Mouse (Mus musculus) hindbrain, embryonic 13.5 days (tissue): ENCODE measurements around the gene Vsig8. TPM values are rescaled to one million over a fixed set of nuclear protein-coding genes. Genes with fewer than 3 reads are reported as not detected.

ENCODE experiments used
- ATAC-seq: fragments of 200-750 bp; cut with Nextera tagmentation; 2 replicates; pipeline ENCODE4 v1.8.0; 2017; ENCODE audit warnings: moderate TSS enrichment; ENCODE audit not compliant: low FRiP score
- H3K27ac ChIP-seq: fragments of 300-500 bp; sonication (generic); 2 replicates; pipeline ENCODE4 v1.5.1; 2015; ENCODE audit warnings: inconsistent platforms, mild to moderate bottlenecking, moderate library complexity
- H3K27me3 ChIP-seq: fragments of 300-500 bp; sonication (generic); 2 replicates; pipeline ENCODE4 v1.6.1; 2015; ENCODE audit warnings: mild to moderate bottlenecking, inconsistent platforms
- H3K36me3 ChIP-seq: fragments of 300-500 bp; sonication (generic); 2 replicates; pipeline ENCODE4 v1.6.1; 2015; ENCODE audit warnings: mild to moderate bottlenecking, inconsistent platforms
- H3K4me1 ChIP-seq: fragments of 300-500 bp; sonication (generic); replicated peaks from 2 replicates; pipeline ENCODE4 v1.6.1; 2015; ENCODE audit warnings: inconsistent platforms
- H3K4me2 ChIP-seq: fragments of 300-500 bp; sonication (generic); 2 replicates; pipeline ENCODE4 v1.6.1; 2015; ENCODE audit warnings: inconsistent platforms, mild to moderate bottlenecking, moderate library complexity
- H3K4me3 ChIP-seq: fragments of 300-500 bp; sonication (generic); 2 replicates; pipeline ENCODE4 v1.5.1; 2015; ENCODE audit warnings: mild to moderate bottlenecking, inconsistent platforms
- H3K9ac ChIP-seq: fragments of 300-500 bp; sonication (generic); 2 replicates; pipeline ENCODE4 v1.6.1; 2015; ENCODE audit warnings: mild to moderate bottlenecking, inconsistent platforms
- H3K9me3 ChIP-seq: fragments of 300-500 bp; sonication (generic); 2 replicates; pipeline ENCODE4 v1.6.1; 2016; ENCODE audit warnings: inconsistent platforms
- WGBS: fragments of 180-500 bp; shearing (Covaris S2); methylation state at CpG from one replicate; pipeline ENCODE4 v1.1.7; 2015; 5-methylcytosine and 5-hydroxymethylcytosine counted together
- polyA plus RNA-seq: library from polyadenylated mRNA; unstranded; fragments of >200 nt; fragmentation: Nextera tagmentation; extraction: Ambion mirVana; gene quantifications from 2 replicates; pipeline ENCODE4 v1.2.1, GENCODE M21; 2015

Vsig8 gene
- polyA plus RNA-seq, 1 experiment from 2014 or later: 0.18 TPM

DNA sequence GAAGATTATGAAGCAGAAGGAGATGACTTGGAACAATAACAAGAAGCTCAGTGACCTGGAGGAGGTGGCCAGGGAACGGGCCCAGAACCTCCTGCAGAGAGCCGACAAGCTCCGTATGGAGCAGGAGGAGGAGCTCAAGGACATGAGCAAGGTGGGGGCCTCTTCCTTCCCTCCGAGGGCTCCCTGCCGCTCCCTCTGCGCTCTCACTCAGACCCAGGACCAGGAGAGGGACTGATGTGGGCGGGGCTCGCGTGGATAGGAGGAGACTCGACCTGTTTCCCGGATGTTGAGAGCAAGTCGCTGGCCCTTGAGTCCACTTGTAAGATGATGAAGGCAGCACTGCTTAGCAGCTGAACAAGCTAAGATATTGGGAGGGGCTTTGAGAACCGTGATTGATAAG lies 23.2 kb upstream of the Vsig8 start:
- peak; percentile 44 for ATAC-seq
- WGBS: 2% methylated on average over 13 of the region's 13 CpGs
- H3K9ac ChIP-seq: peak overlapping the region; percentile 16; the same call in 1 of the 2 replicates
- peak overlapping the region; percentile 46 for H3K4me2 ChIP-seq
- peaks cover 28% of the 10 kb centered on the region for H3K4me1 ChIP-seq
- H3K27ac ChIP-seq: no peak overlapping the region
- no peaks in the 10 kb centered on the region for H3K36me3 ChIP-seq
- no peaks in the 10 kb centered on the region for H3K9me3 ChIP-seq
- peaks cover 23% of the 10 kb centered on the region for H3K27me3 ChIP-seq
- peak overlapping the region; percentile 15 for H3K4me3 ChIP-seq

DNA sequence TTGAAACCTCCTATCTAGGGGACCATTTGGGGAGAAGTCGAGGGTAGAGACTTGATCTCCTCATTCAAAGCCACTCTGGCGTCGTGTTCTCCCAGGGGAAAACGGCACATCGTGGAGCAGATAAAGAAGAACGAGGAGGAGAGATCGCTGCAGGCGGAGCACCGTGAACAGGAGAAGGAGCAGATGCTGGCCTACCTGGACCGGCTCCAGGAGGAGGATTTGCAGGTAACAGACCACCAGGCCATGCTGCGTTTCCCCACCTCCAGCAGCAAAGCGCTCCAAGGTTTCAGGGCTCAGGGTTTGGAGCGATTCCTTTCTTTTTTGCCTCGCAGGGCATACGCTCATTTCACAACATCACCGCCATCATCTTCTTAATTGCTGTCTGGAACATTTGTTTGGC lies 20.6 kb upstream of the Vsig8 start:
- no peak overlapping the region for H3K4me2 ChIP-seq
- no peak overlapping the region for H3K4me3 ChIP-seq
- no peak overlapping the region for H3K9ac ChIP-seq
- no peak for ATAC-seq
- WGBS: 77% methylated on average over 16 of the region's 16 CpGs
- H3K36me3 ChIP-seq: no peaks in the 10 kb centered on the region
- H3K9me3 ChIP-seq: no peaks in the 10 kb centered on the region
- H3K27me3 ChIP-seq: peaks cover 23% of the 10 kb centered on the region
- no peak overlapping the region for H3K27ac ChIP-seq
- H3K4me1 ChIP-seq: peaks cover 36% of the 10 kb centered on the region

- H3K27ac ChIP-seq: peak overlapping the region; percentile 36; the same call in 1 of the 2 replicates
- WGBS: 65% methylated on average over 6 of the region's 6 CpGs
- no peak overlapping the region for H3K9ac ChIP-seq
- peaks cover 18% of the 10 kb centered on the region for H3K4me1 ChIP-seq
- H3K4me3 ChIP-seq: no peak overlapping the region
- no peak overlapping the region for H3K4me2 ChIP-seq
- peak; percentile 43 for ATAC-seq
- no peaks in the 10 kb centered on the region for H3K36me3 ChIP-seq
- H3K27me3 ChIP-seq: 0 out of 2 replicates have a peak, but pooled peaks cover 9% of the 10 kb centered on the region
- H3K9me3 ChIP-seq: no peaks in the 10 kb centered on the region
These were observed 15.9 kb upstream of the Vsig8 start for GRCm38 (mm10) chr1:172539827-172540226.

- Histone ChIP-seq H3K9ac (no peak overlapping the region), H3K27me3 (0 out of 2 replicates have a peak, but pooled peaks cover 4% of the 10 kb centered on the region), H3K27ac (peak overlapping the region; percentile 36; the same call in 1 of the 2 replicates), H3K4me3 (no peak overlapping the region), H3K4me1 (peaks cover 15% of the 10 kb centered on the region), H3K9me3 (no peaks in the 10 kb centered on the region), H3K4me2 (no peak overlapping the region), H3K36me3 (no peaks in the 10 kb centered on the region)
- no peak for ATAC-seq
- 56% methylated on average over 11 of the region's 11 CpGs for WGBS
These were observed 15.4 kb upstream of the Vsig8 start for GRCm38 (mm10) chr1:172540283-172540820.

DNA sequence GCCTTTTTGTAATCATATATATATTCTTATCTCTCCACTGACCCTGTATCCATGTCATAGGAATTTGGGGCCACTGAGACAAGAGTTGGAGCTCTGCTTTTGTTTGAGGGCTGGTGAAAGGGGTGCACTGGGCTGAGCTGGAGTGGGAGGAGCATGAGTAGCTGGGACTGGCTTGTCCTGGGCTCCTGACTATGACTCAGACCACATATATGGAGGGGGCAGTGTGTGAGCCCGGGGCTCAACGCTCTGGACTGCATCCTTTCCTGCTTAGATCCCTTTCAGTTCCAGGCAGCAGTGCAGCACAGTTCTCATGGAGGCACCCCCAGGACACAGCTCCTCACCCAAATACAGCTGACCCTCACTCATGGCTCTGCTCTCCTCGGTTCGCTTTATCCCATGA lies 9.7 kb upstream of the Vsig8 start:
- no peaks in the 10 kb centered on the region for H3K27me3 ChIP-seq
- H3K4me1 ChIP-seq: peaks cover 22% of the 10 kb centered on the region
- 86% methylated on average over 4 of the region's 4 CpGs for WGBS
- H3K9ac ChIP-seq: no peak overlapping the region
- H3K4me3 ChIP-seq: no peak overlapping the region
- no peak for ATAC-seq
- H3K9me3 ChIP-seq: no peaks in the 10 kb centered on the region
- no peak overlapping the region for H3K4me2 ChIP-seq
- no peak overlapping the region for H3K27ac ChIP-seq
- no peaks in the 10 kb centered on the region for H3K36me3 ChIP-seq

GRCm38 (mm10) chr1:172548501-172548900 lies 7.2 kb upstream of the Vsig8 start:
- 64% methylated on average over 7 of the region's 7 CpGs for WGBS
- no peak overlapping the region for H3K27ac ChIP-seq
- H3K4me2 ChIP-seq: no peak overlapping the region

GRCm38 (mm10) chr1:172549314-172549713 lies 6.4 kb upstream of the Vsig8 start:
- Histone ChIP-seq H3K4me2 (peak overlapping the region; percentile 63), H3K4me3 (no peak overlapping the region), H3K36me3 (no peaks in the 10 kb centered on the region), H3K27me3 (0 out of 2 replicates have a peak, but pooled peaks cover 9% of the 10 kb centered on the region), H3K9ac (0 out of 2 replicates have a peak overlapping the region, but pooled peaks have one; percentile 62), H3K9me3 (no peaks in the 10 kb centered on the region), H3K4me1 (peaks cover 23% of the 10 kb centered on the region), H3K27ac (no peak overlapping the region)
- no peak for ATAC-seq
- WGBS: 10% methylated on average over 2 of the region's 2 CpGs

More at GRCm38 (mm10) chr1:172548501-172548900, 7.2 kb upstream of the Vsig8 start:
- H3K9ac ChIP-seq: no peak overlapping the region
- ATAC-seq: no peak
- no peak overlapping the region for H3K4me3 ChIP-seq
- H3K4me1 ChIP-seq: peaks cover 23% of the 10 kb centered on the region
- no peaks in the 10 kb centered on the region for H3K36me3 ChIP-seq
- no peaks in the 10 kb centered on the region for H3K9me3 ChIP-seq
- H3K27me3 ChIP-seq: 0 out of 2 replicates have a peak, but pooled peaks cover 9% of the 10 kb centered on the region

DNA sequence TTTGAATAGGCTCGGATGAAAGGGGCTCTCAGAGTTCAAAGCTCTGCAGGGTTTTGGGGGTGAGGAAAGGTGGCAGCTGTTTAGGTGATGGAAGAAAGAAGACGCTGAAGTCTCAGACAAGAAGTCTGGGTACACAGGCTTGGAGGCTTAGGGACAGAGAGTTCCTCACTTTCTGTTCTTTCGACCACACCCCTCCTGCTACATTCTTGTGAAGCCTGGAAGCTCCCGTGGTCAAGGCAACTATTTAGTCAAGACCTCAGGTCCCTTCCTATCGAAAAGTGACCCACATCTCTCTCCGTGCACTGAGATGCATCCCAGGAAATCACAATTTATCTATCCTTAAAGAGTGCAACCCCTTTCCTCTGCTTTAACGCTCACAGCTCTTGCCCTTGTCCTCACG lies 6.0 kb upstream of the Vsig8 start:
- no peak overlapping the region for H3K27ac ChIP-seq
- peak overlapping the region; percentile 62 for H3K9ac ChIP-seq
- no peaks in the 10 kb centered on the region for H3K36me3 ChIP-seq
- 0 out of 2 replicates have a peak, but pooled peaks cover 9% of the 10 kb centered on the region for H3K27me3 ChIP-seq
- H3K9me3 ChIP-seq: no peaks in the 10 kb centered on the region
- WGBS: 2% methylated on average over 8 of the region's 8 CpGs
- H3K4me1 ChIP-seq: peaks cover 23% of the 10 kb centered on the region
- peak overlapping the region; percentile 42 for H3K4me3 ChIP-seq
- no peak for ATAC-seq
- peak overlapping the region; percentile 63 for H3K4me2 ChIP-seq

- peak overlapping the region; percentile 44; the same call in 1 of the 2 replicates for H3K27ac ChIP-seq
- H3K9me3 ChIP-seq: no peaks in the 10 kb centered on the region
- H3K4me3 ChIP-seq: peak overlapping the region; percentile 42
- H3K27me3 ChIP-seq: 0 out of 2 replicates have a peak, but pooled peaks cover 9% of the 10 kb centered on the region
- ATAC-seq: peak; percentile 88
- WGBS: 2% methylated on average over 8 of the region's 8 CpGs
- peak overlapping the region; percentile 63 for H3K4me2 ChIP-seq
- peaks cover 23% of the 10 kb centered on the region for H3K4me1 ChIP-seq
- peak overlapping the region; percentile 62 for H3K9ac ChIP-seq
- H3K36me3 ChIP-seq: no peaks in the 10 kb centered on the region
These were observed 5.2 kb upstream of the Vsig8 start for GRCm38 (mm10) chr1:172550551-172550951.

GRCm38 (mm10) chr1:172551009-172551408 lies 4.7 kb upstream of the Vsig8 start:
- Histone ChIP-seq H3K36me3 (no peaks in the 10 kb centered on the region), H3K4me3 (peak overlapping the region; percentile 42), H3K4me1 (peaks cover 22% of the 10 kb centered on the region), H3K27ac (no peak overlapping the region), H3K9ac (0 out of 2 replicates have a peak overlapping the region, but pooled peaks have one; percentile 62), H3K9me3 (no peaks in the 10 kb centered on the region), H3K4me2 (peak overlapping the region; percentile 63), H3K27me3 (0 out of 2 replicates have a peak, but pooled peaks cover 9% of the 10 kb centered on the region)
- ATAC-seq: peak; percentile 6; the same call in 1 of the 2 replicates
- 48% methylated on average over 7 of the region's 7 CpGs for WGBS

GRCm38 (mm10) chr1:172552623-172553022 lies 3.1 kb upstream of the Vsig8 start:
- ATAC-seq: no peak
- H3K36me3 ChIP-seq: no peaks in the 10 kb centered on the region
- no peak overlapping the region for H3K4me2 ChIP-seq
- peaks cover 22% of the 10 kb centered on the region for H3K4me1 ChIP-seq
- 42% methylated on average over 1 of the region's 1 CpGs for WGBS
- H3K9ac ChIP-seq: no peak overlapping the region
- no peak overlapping the region for H3K4me3 ChIP-seq
- no peaks in the 10 kb centered on the region for H3K9me3 ChIP-seq
- H3K27me3 ChIP-seq: 0 out of 2 replicates have a peak, but pooled peaks cover 16% of the 10 kb centered on the region
- H3K27ac ChIP-seq: no peak overlapping the region

GRCm38 (mm10) chr1:172562641-172563464 lies 7.1 kb downstream of the Vsig8 start:
- Histone ChIP-seq H3K9me3 (no peaks in the 10 kb centered on the region), H3K36me3 (no peaks in the 10 kb centered on the region), H3K4me3 (peak overlapping the region; percentile 74), H3K9ac (peak overlapping the region; percentile 81), H3K27me3 (peaks cover 45% of the 10 kb centered on the region), H3K27ac (peak overlapping the region; percentile 77), H3K4me1 (peaks cover 14% of the 10 kb centered on the region), H3K4me2 (peak overlapping the region; percentile 90)
- ATAC-seq: peak; percentile 91
- WGBS: under 1% methylated on average over 65 of the region's 66 CpGs
